ENCODE assay signal across 15 mouse cellular contexts in genomic region chr4:120614644-120615043, GRCm38 (mm10). TPM values are rescaled to one million over a fixed set of nuclear protein-coding genes. Genes with fewer than 3 reads are reported as not detected.
DNase-seq lines count a peak whose midpoint lies in the region; TF ChIP-seq lines count a peak whose summit lies in the region.
"Had no signal": no experiment of that assay in that cellular context is flagged by ENCODE, and none has a peak within 500 bp of the region (broad histone marks: within the 10 kb centered on the region; RNA-seq: fewer than 3 reads in every experiment).

No protein-coding gene starts in this region.

- no peak for TF ChIP-seq POLR2A in thymus, adult 2 months (IDR thresholded peaks at IDR 0.05; ENCODE audit: control insufficient read depth, extremely low read depth, insufficient read depth, low read length, poor library complexity)
- no peak for TF ChIP-seq POLR2A in cortical plate, adult 2 months (IDR thresholded peaks at IDR 0.05; ENCODE audit: extremely low read depth, insufficient read depth, low read length)

- H3K4me1 ChIP-seq in thymus, adult 2 months (replicated peaks; ENCODE audit: control insufficient read depth, insufficient read depth, low read length), result peaks cover 49% of the 10 kb centered on the region
- H3K4me1 ChIP-seq in cortical plate, adult 2 months (ENCODE audit: control insufficient read depth, insufficient read depth, low read length), result peaks cover 12% of the 10 kb centered on the region

- H3K36me3 ChIP-seq in thymus, adult 2 months (ENCODE audit: control insufficient read depth, insufficient read depth, low read length), result no peaks in the 10 kb centered on the region
- H3K36me3 ChIP-seq: limb, embryonic 13.5 days; midbrain, embryonic 13.5 days had no signal

- no peaks in the 10 kb centered on the region; the same call in 1 of the 2 replicates for H3K27me3 ChIP-seq in thymus, adult 2 months (ENCODE audit: control insufficient read depth, insufficient read depth, low read length)
- H3K27me3 ChIP-seq: limb, embryonic 13.5 days; midbrain, embryonic 13.5 days had no signal

- TF ChIP-seq CTCF in thymus, adult 2 months (IDR thresholded peaks at IDR 0.05; ENCODE audit: borderline replicate concordance, control insufficient read depth, extremely low read depth, insufficient read depth, low read length, poor library complexity), result no peak
- TF ChIP-seq CTCF in cortical plate, adult 2 months (IDR thresholded peaks at IDR 0.05; ENCODE audit: extremely low read depth, insufficient read depth, low read length), result no peak

- 80% methylated on average over 9 of the region's 9 CpGs for WGBS in thymus, adult 2 months

- DNase-seq in heart, adult 18-20 months, result peak; percentile 7 to 40
- DNase-seq in heart, postnatal 25 days (ENCODE audit: low spot score), result no peak
- peak; percentile 14 for DNase-seq in thymus, adult 2 months
- no peak for DNase-seq in thymus, postnatal 10 days (ENCODE audit: low spot score in 2 of 2)
- DNase-seq in skeletal muscle tissue, adult 2 months (ENCODE audit: low read depth, low spot score), result peak; percentile 18
- no peak for DNase-seq in lung, postnatal 10 days
- DNase-seq: kidney, postnatal 25 days; lung, postnatal 14 days had no signal

- H3K4me3 ChIP-seq in thymus, adult 2 months (ENCODE audit: control insufficient read depth, insufficient read depth, low read length), result no peak overlapping the region
- no peak overlapping the region for H3K4me3 ChIP-seq in cortical plate, adult 2 months (ENCODE audit: insufficient read depth, low read length)
- H3K4me3 ChIP-seq: limb, embryonic 13.5 days; midbrain, embryonic 13.5 days had no signal

- H3K27ac ChIP-seq in thymus, adult 2 months (ENCODE audit: control insufficient read depth, insufficient read depth, low read length), result peak overlapping the region; percentile 99
- peak overlapping the region; percentile 62; the same call in 1 of the 2 replicates for H3K27ac ChIP-seq in cortical plate, adult 2 months (ENCODE audit: insufficient read depth, low read length)
- H3K27ac ChIP-seq: limb, embryonic 13.5 days; midbrain, embryonic 13.5 days had no signal

- intact Hi-C loops in heart, postnatal 25 days (cut with DNase I), result loop anchor here (2.0 kb wide), 1 partner anchor 52 kb away; the partner anchor contains the start of gene Cited4

RNA-seq across cellular contexts. Expression of gene Gm8439, which starts 26.1 kb away (rescaled TPM):
- not detected for total RNA-seq in heart, adult 18-20 months (2021)
- total RNA-seq in heart, postnatal 25 days (2021), result not detected
- not detected in 2 replicates for polyA plus RNA-seq in thymus, adult 2 months (2012; rRNA removed)
- polyA plus RNA-seq in cortical plate, adult 2 months (2012; rRNA removed), result not detected in 2 replicates
- total RNA-seq: granulocyte monocyte progenitor cell, adult 5-6 weeks had no signal
- polyA plus RNA-seq: intestine, embryonic 16.5 days; limb, embryonic 13.5 days; midbrain, embryonic 13.5 days; small intestine, adult 2 months; testis, adult 2 months had no signal

RNA-seq across cellular contexts. Expression of gene Ctps, which starts 44.6 kb away (rescaled TPM):
- total RNA-seq in heart, adult 18-20 months (2021), result 10 to 100 TPM; 25.9 to 28.0 TPM
- 10 to 100 TPM; 34.0 to 34.2 TPM for total RNA-seq in heart, postnatal 25 days (2021)
- polyA plus RNA-seq in thymus, adult 2 months (2012; rRNA removed), result 13.8 and 14.7 TPM in 2 replicates
- 31.2 and 33.8 TPM in 2 replicates for polyA plus RNA-seq in cortical plate, adult 2 months (2012; rRNA removed)

RNA-seq across cellular contexts. Expression of gene Cited4, which starts 51.7 kb away (rescaled TPM):
- total RNA-seq in heart, adult 18-20 months (2021), result 10 to 100 TPM; 35.6 to 51.5 TPM
- 10 to 100 TPM; 46.4 to 61.3 TPM for total RNA-seq in heart, postnatal 25 days (2021)
- polyA plus RNA-seq in thymus, adult 2 months (2012; rRNA removed), result 6.5 and 9.2 TPM in 2 replicates
- 16.8 and 18.1 TPM in 2 replicates for polyA plus RNA-seq in cortical plate, adult 2 months (2012; rRNA removed)

Comparison
In these comparisons a context has a peak if more than half of its experiments do, and no peak if none do; other contexts are left out.
1. DNase-seq: peak in heart, adult 18-20 months (2 of 2), thymus, adult 2 months (single experiment) and skeletal muscle tissue, adult 2 months (single experiment); none in heart, postnatal 25 days (single experiment), thymus, postnatal 10 days (0 of 2) and lung, postnatal 10 days (single experiment).